Mouse (Mus musculus) adrenal gland, postnatal 4 days (tissue): ENCODE measurements around the gene Emsy. TPM values are rescaled to one million over a fixed set of nuclear protein-coding genes. Genes with fewer than 3 reads are reported as not detected.

ENCODE experiments used
- DNase-seq, 2 experiments: peaks; one replicate each; pipeline ENCODE4 v3.0.0; 2021 to 2022; ENCODE audit warnings: low spot score in 2 of 2, mixed read lengths in 2 of 2
- total RNA-seq, 2 experiments: library from RNA; stranded (reverse); gene quantifications; 2 replicates each; pipeline ENCODE4 v1.2.3; 2021

Emsy gene
- total RNA-seq, 2 experiments from 2014 or later = 33.7 to 35.8 TPM

DNA sequence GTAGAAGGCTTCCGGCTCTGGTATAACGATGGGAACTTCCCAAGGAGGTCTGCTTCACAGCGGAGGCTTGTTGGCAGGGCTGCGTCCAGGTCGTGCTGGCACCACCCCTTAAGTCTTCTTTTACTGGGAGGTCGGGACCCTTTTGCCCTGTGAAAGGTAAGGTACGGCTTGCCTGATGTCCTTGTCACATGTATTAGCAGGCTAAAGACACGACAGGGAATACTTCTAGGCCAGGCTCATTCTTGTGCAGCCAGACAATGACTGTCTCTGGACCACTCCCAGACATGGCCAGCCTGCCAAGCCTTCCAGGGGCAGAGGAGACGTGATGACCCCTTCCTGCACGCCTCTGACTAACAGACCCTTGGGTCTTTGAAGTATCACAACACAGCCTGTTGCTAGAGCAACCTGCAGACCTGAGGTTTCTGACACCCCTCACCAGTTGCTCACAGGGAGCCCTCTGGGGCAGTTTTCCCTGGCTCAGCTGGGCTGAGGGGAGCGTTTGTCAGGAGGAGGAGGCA, 112.7 kb downstream of the Emsy start:
- no peak for DNase-seq

DNA sequence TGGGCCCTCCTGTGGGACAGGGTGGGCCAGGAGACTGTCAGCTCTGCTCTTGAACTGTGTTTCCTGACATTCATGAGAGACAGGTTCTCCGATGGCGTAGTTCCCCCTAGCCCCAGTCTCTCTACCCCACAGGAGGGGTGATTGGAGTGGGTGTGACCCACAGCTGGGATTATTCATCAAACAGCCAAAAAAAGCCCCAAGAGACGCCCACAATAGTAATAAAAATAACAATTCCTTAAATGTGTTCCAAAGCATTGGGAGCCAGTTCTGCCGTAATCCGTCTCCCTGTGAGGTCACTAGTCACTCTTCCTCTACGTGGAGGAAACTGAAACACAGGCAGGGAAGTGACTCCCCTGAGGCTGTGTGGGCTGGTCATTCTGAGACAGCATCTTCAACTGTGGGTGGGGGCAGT, 113.8 kb downstream of the Emsy start:
- DNase-seq = no peak

DNA sequence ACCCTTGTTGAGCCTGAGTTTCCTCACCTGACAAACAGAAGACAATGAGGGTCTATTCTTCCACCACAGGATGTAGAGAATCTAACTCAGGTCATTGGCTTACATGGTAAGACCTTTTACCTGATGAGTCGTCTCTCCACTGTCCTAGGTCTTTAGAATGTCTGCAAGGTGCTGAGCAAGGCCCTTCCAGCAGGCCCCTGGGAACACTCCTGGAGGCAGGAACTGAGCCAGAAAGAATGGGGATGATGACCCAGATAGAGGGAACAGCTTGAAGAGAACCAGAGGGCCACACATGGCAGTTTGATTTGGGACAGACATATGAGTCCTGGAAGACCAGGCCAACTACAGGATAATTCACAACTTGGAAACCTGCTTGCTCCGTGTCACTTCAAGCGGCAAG, 114.3 kb downstream of the Emsy start:
- DNase-seq = no peak

DNA sequence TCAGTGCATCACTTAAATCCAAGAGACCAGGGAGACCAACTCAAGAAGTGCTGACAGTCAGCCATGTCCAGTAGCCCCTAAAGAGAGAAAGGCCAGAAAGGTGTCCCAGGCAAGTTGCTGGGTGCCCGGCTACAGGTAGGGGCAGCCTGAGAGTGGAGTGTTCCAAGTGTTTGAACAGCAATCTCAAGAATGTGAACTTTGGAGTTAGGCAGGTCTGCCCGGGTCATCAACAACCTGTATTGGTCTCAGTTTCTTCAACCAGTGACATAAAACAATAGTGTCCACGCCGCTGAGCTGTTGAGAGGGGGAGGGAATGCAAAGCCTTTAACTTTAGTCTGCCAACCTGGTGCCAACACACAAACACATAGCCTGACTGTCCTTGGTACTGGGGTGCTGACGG, 115.0 kb downstream of the Emsy start:
- DNase-seq = no peak

DNA sequence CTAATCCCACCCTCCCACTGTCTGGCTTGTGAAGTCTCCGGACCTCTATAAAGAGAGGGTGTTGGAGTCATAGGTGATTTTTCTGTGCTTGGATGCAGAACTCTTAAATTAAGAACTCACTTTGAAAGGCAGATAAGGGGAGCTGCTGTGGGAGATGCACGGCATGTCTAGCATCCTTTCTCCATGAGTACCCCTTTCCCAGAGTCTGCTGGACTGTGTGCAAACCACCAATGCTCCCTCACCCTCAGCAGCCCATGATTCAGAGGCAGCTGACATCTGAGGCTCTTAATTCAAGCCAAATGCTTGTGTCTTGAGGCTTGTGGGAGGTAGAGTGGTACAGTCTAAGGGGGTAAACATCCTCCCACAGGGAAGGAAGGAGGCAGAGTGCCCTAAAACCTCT, 115.7 kb downstream of the Emsy start:
- DNase-seq = no peak

DNA sequence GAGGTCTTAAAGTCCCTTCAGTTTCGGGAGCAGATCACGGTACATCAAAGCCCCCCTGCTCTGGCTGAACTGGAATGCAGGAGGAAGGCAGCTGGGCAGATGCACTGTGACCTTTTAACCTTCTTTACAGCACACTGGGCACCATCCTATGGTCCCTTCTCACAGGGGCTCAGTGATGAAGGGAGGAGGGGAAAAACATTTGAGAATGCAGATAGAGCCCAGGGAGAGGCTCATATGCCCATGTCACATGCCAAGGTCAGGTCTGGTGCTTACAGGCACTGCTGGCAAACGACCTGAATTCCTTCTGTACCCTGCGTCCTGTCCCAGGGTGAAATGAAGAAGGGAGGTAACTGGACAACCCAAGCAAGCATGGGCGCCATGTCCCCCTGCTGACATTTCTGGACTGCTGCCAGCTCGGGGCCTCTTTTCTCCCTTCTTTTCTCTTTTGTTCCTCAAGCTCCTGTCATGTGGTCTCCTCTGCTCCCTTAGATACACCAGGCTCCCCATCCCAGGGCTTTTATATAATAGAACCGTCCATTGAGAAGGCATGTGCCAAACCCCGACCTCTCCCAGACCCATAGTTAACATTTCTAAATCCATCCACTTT, 118.5 kb downstream of the Emsy start:
- no peak for DNase-seq

DNA sequence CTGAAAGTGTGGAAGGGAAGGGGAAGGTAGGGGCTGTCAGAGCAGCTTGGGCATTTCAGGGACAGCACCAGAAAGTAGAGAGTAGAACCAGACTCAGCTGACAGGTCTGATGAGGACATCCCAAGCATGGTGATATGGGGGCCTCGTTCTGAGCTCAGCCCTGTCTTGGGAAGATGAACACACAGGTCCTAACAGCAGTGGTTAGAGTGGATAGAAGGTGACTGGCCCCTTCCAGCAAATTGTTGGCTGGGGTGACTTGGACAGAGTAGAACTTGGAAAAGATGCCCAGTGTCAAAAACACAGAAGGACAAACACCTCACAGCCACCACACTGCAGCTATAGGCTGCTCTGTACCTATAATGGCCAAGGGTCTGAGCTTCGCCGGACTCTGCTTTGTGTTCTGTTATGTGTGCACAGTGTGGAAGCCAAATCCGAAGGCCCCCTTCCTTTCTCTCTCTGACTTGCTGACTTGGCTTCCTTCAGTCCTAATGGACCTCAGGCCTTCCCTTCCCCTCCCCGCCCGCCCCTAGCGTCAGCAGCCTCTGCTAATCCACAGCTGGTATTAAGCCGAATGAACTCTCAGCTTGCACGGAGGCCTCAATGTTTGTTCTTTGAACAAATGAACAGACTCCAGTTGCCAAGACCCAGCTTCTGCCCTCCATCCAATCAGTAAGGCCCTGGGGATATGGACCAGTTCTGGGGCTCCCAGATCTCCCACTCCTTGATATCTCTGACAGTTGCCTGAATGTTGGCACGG, 119.2 kb downstream of the Emsy start:
- DNase-seq = no peak

Other genes with a start within 250 kb of the Emsy start
- not detected for gene Gucy2d, start 216.4 kb downstream of the Emsy start, total RNA-seq
- 10 to 100 TPM; 27.4 to 28.7 TPM for gene Lrrc32, start 167.5 kb downstream of the Emsy start, total RNA-seq
- 10 to 100 TPM; 68.3 to 76.5 TPM for gene Thap12, start 46.3 kb upstream of the Emsy start, total RNA-seq
- 1 to 10 TPM; 4.2 to 5.3 TPM for gene Wnt11, start 178.3 kb upstream of the Emsy start, total RNA-seq